Mouse (Mus musculus) neural tube, embryonic 11.5 days (tissue): ENCODE measurements around the gene Ptpa. TPM values are rescaled to one million over a fixed set of nuclear protein-coding genes. Genes with fewer than 3 reads are reported as not detected.

Source experiments
- ATAC-seq: fragments of 200-750 bp; cut with Nextera tagmentation; 2 replicates; pipeline ENCODE4 v1.8.0; 2017; ENCODE audit warnings: moderate number of reproducible peaks, mild to moderate bottlenecking, moderate TSS enrichment, moderate library complexity; ENCODE audit not compliant: insufficient read depth, low FRiP score, low TSS enrichment
- DNase-seq: peaks from one replicate; pipeline ENCODE4 v3.0.0-alpha.2; 2015; ENCODE audit warnings: low spot score
- H3K27ac ChIP-seq: fragments of 300-500 bp; sonication (generic); 2 replicates; pipeline ENCODE4 v1.5.1; 2014; ENCODE audit warnings: low read depth, mild to moderate bottlenecking, low read length
- H3K27me3 ChIP-seq: fragments of 300-500 bp; sonication (generic); 2 replicates; pipeline ENCODE4 v1.6.1; 2014; ENCODE audit warnings: mild to moderate bottlenecking, low read length, mixed read lengths; ENCODE audit not compliant: control insufficient read depth, insufficient read depth
- H3K36me3 ChIP-seq: fragments of 300-500 bp; sonication (generic); 2 replicates; pipeline ENCODE4 v1.6.1; 2014; ENCODE audit warnings: mild to moderate bottlenecking, low read length, moderate library complexity, mixed read lengths; ENCODE audit not compliant: control insufficient read depth, insufficient read depth
- H3K4me1 ChIP-seq: fragments of 300-500 bp; sonication (generic); 2 replicates; pipeline ENCODE4 v1.6.1; 2014; ENCODE audit warnings: low read length, mixed read lengths; ENCODE audit not compliant: control insufficient read depth, insufficient read depth
- H3K4me2 ChIP-seq: fragments of 300-500 bp; sonication (generic); 2 replicates; pipeline ENCODE4 v1.6.1; 2014; ENCODE audit warnings: low read depth, mild to moderate bottlenecking, moderate library complexity
- H3K4me3 ChIP-seq: fragments of 300-500 bp; sonication (generic); 2 replicates; pipeline ENCODE4 v1.5.1; 2014; ENCODE audit warnings: low read depth, low read length
- H3K9ac ChIP-seq: fragments of 300-500 bp; sonication (generic); 2 replicates; pipeline ENCODE4 v1.6.1; 2014; ENCODE audit warnings: mild to moderate bottlenecking, low read length
- H3K9me3 ChIP-seq: fragments of 300-500 bp; sonication (generic); 2 replicates; pipeline ENCODE4 v1.6.1; 2016; ENCODE audit warnings: low read length; ENCODE audit not compliant: control insufficient read depth
- WGBS: fragments of 180-500 bp; shearing (Covaris S2); extraction: QIAGEN DNeasy Blood & Tissue Kit; methylation state at CpG from one replicate; pipeline ENCODE4 v1.1.7; 2014; 5-methylcytosine and 5-hydroxymethylcytosine counted together
- polyA plus RNA-seq: library from polyadenylated mRNA; unstranded; fragments of >200 nt; fragmentation: Nextera tagmentation; extraction: Ambion mirVana; gene quantifications from 2 replicates; pipeline ENCODE4 v1.2.1, GENCODE M21; 2014

The Ptpa gene
- polyA plus RNA-seq, 1 experiment from 2014 or later = 63.2 TPM

- no peaks in the 10 kb centered on the region for H3K4me1 ChIP-seq
- ATAC-seq = no peak
- H3K36me3 ChIP-seq = peaks cover 15% of the 10 kb centered on the region
These were observed 31.0 kb upstream of the Ptpa start for GRCm38 (mm10) chr2:30384814-30385213.

DNA sequence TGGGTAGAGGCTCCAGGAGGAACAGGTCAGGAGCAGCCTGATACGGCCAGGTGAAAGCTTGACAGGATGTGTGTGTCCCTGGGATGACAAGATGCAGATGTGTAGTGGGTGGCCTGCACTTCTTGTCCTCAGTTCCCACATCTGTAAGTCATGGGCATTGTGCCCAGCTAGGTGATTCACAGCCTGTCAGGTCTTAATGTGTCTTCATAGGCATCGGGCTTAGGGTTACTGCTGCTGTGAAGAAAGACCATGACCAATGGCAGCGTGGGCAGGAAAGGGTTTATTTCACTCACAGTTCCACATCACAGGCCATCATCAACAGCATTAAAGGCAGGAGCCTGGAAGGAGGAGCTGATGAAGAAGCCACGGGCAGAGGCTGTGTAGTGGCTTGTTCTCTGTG is 30.2 kb upstream of the Ptpa start:
- 93% methylated on average over 4 of the region's 4 CpGs for WGBS
- Histone ChIP-seq H3K27ac (no peak overlapping the region), H3K36me3 (peaks cover 15% of the 10 kb centered on the region)

More at GRCm38 (mm10) chr2:30384814-30385213, 31.0 kb upstream of the Ptpa start:
- Histone ChIP-seq H3K4me2 (no peak overlapping the region), H3K9ac (no peak overlapping the region), H3K27ac (no peak overlapping the region), H3K27me3 (no peaks in the 10 kb centered on the region), H3K9me3 (no peaks in the 10 kb centered on the region), H3K4me3 (no peak overlapping the region)
- no peak for DNase-seq
- 87% methylated on average over 5 of the region's 5 CpGs for WGBS

GRCm38 (mm10) chr2:30386913-30387312 is 28.9 kb upstream of the Ptpa start:
- Histone ChIP-seq H3K4me3 (no peak overlapping the region), H3K9ac (no peak overlapping the region), H3K27me3 (no peaks in the 10 kb centered on the region), H3K27ac (no peak overlapping the region), H3K4me2 (no peak overlapping the region), H3K9me3 (no peaks in the 10 kb centered on the region), H3K36me3 (peaks cover 10% of the 10 kb centered on the region), H3K4me1 (no peaks in the 10 kb centered on the region)
- 92% methylated on average over 9 of the region's 9 CpGs for WGBS
- DNase-seq = no peak
- ATAC-seq = no peak

More for the DNA sequence above, 30.2 kb upstream of the Ptpa start:
- H3K4me3 ChIP-seq = no peak overlapping the region
- H3K9ac ChIP-seq = no peak overlapping the region
- no peaks in the 10 kb centered on the region for H3K9me3 ChIP-seq
- H3K4me1 ChIP-seq = no peaks in the 10 kb centered on the region
- H3K4me2 ChIP-seq = no peak overlapping the region
- DNase-seq (no peak), ATAC-seq (no peak)
- no peaks in the 10 kb centered on the region for H3K27me3 ChIP-seq

GRCm38 (mm10) chr2:30389000-30389399 is 26.8 kb upstream of the Ptpa start:
- no peak overlapping the region for H3K4me3 ChIP-seq
- no peak overlapping the region for H3K9ac ChIP-seq
- no peak for DNase-seq
- no peak for ATAC-seq
- WGBS = 85% methylated on average over 2 of the region's 2 CpGs
- peaks cover 10% of the 10 kb centered on the region for H3K4me1 ChIP-seq
- no peaks in the 10 kb centered on the region for H3K27me3 ChIP-seq
- no peak overlapping the region for H3K4me2 ChIP-seq
- peaks cover 2% of the 10 kb centered on the region; the same call in 1 of the 2 replicates for H3K36me3 ChIP-seq
- H3K9me3 ChIP-seq = no peaks in the 10 kb centered on the region
- no peak overlapping the region for H3K27ac ChIP-seq

DNA sequence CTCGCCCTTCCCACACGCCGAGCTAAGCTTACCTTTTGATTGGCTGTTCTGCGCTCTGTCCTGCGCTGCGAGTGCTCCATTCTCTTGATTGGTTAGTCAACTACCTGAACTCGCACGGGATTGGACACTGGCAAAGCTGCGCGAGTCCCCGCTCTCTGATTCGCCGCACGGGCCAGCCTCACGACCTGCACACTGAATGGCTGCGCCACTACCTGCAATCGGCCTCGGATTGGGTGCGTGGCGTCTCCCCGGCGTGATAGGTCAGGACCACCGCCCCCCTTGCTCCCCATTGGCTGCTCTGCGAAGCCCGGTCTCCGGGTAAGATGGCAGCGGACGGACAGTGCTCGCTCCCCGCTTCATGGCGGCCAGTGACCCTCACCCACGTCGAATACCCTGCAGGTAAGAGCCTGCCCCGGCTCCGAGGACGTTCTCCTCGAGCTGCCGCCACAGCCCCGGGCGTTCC is 23.7 kb upstream of the Ptpa start, which contains the start of gene Dolpp1:
Gene Dolpp1, plus strand, starts transcription at position 141 of the 463 bp plus-strand sequence.
- H3K4me3 ChIP-seq = peak within 1 kb of the TSS; percentile 86
- H3K9me3 ChIP-seq = no peaks in the 10 kb centered on the region
- no peaks in the 10 kb centered on the region; the same call in 1 of the 2 replicates for H3K36me3 ChIP-seq
- DNase-seq = peak; percentile 98
- peaks cover 11% of the 10 kb centered on the region for H3K4me1 ChIP-seq
- under 1% methylated on average over 39 of the region's 40 CpGs for WGBS
- peak; percentile 99 for ATAC-seq
- H3K27me3 ChIP-seq = no peaks in the 10 kb centered on the region
- peak within 1 kb of the TSS; percentile 74 for H3K4me2 ChIP-seq
- peak within 1 kb of the TSS; percentile 66 for H3K9ac ChIP-seq
- H3K27ac ChIP-seq = peak within 1 kb of the TSS; percentile 86

DNA sequence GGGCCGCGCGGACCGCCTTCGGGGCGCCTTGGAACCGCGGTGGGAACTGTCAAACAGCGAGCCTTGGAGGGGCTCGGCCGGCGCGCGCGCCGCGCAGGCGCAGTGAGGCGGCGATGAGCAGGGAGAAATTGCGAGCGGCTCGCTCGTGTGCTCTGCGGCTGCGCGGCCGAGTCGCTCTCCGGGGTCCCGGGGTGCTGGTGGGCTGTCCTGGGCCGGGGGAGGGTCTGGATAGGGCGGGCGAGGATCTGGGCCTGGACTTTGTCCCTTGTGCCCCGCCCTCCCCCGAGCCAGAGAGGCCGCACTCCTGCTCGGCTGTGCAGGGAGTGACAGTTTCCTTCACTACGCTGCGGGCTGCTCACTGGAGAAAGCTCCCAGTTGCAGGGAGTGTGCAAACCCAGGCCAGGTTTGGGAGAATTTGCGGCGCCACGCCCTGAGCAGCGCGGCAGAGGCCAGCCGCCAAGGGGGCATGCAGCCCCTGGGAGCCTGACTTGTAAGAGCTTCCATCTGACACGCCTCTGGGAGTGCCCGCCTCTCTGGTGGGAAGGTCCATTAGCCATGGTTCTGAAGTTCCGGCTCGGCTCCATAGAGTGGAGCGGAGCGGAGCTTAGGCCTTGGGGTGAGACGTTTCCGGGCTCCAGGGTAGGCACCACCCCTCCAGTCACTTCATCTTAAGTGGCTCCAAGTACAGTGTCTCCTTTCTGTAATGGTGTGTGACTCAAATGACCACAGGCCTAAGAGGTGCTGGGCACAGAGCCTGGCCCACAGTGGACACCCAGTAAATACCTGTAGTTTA is 23.1 kb upstream of the Ptpa start:
- H3K9ac ChIP-seq = peak overlapping the region; percentile 66
- peak overlapping the region; percentile 86 for H3K27ac ChIP-seq
- WGBS = under 1% methylated on average over 42 of the region's 54 CpGs
- peaks cover 3% of the 10 kb centered on the region for H3K36me3 ChIP-seq
- H3K27me3 ChIP-seq = no peaks in the 10 kb centered on the region
- peak overlapping the region; percentile 74 for H3K4me2 ChIP-seq
- H3K4me3 ChIP-seq = peak overlapping the region; percentile 86
- H3K4me1 ChIP-seq = peaks cover 11% of the 10 kb centered on the region
- no peaks in the 10 kb centered on the region for H3K9me3 ChIP-seq
- DNase-seq = peak; percentile 94
- ATAC-seq = peak; percentile 77

- H3K4me2 ChIP-seq = peak overlapping the region; percentile 74
- no peaks in the 10 kb centered on the region for H3K9me3 ChIP-seq
- H3K4me3 ChIP-seq = peak overlapping the region; percentile 86
- H3K4me1 ChIP-seq = peaks cover 11% of the 10 kb centered on the region
- peak overlapping the region; percentile 66 for H3K9ac ChIP-seq
- no peaks in the 10 kb centered on the region for H3K27me3 ChIP-seq
- WGBS = 69% methylated on average over 1 of the region's 1 CpGs
- no peak overlapping the region for H3K27ac ChIP-seq
- H3K36me3 ChIP-seq = peaks cover 3% of the 10 kb centered on the region
- ATAC-seq (no peak), DNase-seq (no peak)
These were observed 22.5 kb upstream of the Ptpa start for GRCm38 (mm10) chr2:30393370-30393656.

DNA sequence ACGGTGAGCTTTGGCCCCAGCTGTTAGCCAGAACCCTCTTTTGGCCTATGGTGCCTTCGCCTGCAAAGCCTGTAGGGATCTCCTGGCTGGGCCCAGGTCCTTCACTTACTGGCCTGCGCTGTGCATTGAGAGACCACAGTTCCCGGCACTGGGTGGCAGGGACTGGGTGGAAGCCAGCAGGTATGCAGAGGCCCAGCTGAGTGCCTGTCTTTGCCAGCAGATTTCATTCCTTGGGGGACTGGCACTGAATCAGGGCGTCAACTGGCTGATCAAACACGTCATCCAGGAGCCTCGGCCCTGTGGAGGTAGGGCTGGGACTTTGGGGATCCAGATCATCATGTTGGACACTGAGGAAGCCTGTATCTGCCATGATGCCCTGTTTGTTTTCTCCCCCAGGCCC is 20.1 kb upstream of the Ptpa start:
- H3K36me3 ChIP-seq = peaks cover 5% of the 10 kb centered on the region
- DNase-seq = no peak
- H3K27me3 ChIP-seq = no peaks in the 10 kb centered on the region
- peaks cover 32% of the 10 kb centered on the region for H3K4me1 ChIP-seq
- ATAC-seq = no peak
- no peak overlapping the region for H3K4me2 ChIP-seq
- whole genome bisulfite sequencing = 92% methylated on average over 7 of the region's 7 CpGs
- H3K4me3 ChIP-seq = no peak overlapping the region
- no peaks in the 10 kb centered on the region for H3K9me3 ChIP-seq
- H3K9ac ChIP-seq = no peak overlapping the region
- H3K27ac ChIP-seq = no peak overlapping the region

- Histone ChIP-seq H3K4me3 (no peak overlapping the region), H3K9ac (no peak overlapping the region), H3K4me2 (no peak overlapping the region), H3K27me3 (no peaks in the 10 kb centered on the region), H3K4me1 (peaks cover 33% of the 10 kb centered on the region), H3K27ac (no peak overlapping the region), H3K36me3 (peaks cover 5% of the 10 kb centered on the region), H3K9me3 (no peaks in the 10 kb centered on the region)
- ATAC-seq (no peak), DNase-seq (no peak)
- WGBS = 85% methylated on average over 7 of the region's 7 CpGs
These were observed 19.6 kb upstream of the Ptpa start for GRCm38 (mm10) chr2:30396246-30396645.
